Mouse (Mus musculus) 3T3-L1 (cell line): ENCODE measurements at regions not wholly inside any gene's neighbourhood (a gene's known extent, or its start where the extent isn't known, plus 50 kb on each side); places are given as distances from the start of the nearest gene placed in this dataset.
"Not testable (repeated sequence)": the region's sequence is repeated elsewhere in the genome, so short reads cannot be mapped to it uniquely, and the experiment has no call there.

Experiments used
- DNase-seq: peaks from one replicate; pipeline ENCODE4 v3.0.0-alpha.2; 2015; ENCODE audit warnings: low read depth, low spot score

DNA sequence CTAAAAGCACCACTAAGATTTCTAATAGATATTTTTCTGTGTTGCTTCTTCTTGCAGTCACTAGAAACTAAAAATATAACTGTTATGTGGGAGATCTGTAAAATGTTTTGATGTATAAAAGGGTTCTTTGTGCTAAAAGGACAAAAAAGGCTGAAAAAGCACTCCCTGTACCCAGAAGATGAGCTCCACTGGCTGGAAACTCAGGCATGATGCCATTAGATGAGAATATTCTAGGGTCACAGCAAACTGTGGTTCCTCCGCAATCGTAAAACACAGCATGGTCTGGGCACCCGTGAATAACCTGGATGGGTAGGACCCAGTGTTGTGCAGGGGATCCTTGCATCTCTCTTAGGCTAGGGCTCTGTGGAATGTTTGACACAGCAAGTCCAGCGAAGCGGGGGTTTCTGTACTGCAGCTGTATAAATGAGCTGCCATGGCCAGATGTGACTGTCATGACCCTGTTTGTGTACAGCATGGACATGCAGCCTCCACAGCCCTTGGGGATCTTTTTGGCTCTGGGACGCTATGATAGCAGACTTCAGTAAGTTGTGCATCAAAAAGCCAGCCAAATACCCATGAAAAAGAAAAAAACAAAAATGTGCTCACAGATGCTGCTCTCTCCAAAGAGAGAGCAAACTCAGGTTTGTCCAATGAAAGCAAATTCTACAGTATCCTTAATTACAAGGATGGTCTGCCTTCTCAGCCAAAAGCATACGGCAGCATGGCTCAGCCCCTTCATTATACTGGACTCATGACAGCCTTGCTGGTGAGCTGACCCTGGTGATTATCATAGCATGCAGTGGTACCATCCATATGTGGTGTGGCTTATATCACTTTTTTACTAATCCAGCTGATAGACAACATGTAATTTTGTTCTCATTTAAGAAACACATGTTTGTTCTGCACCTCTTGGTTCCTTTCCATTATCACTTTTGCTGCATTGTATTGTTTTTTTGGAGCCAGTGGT, 103.9 kb upstream of the Arhgap20 start:
- DNase-seq = no peak

DNA sequence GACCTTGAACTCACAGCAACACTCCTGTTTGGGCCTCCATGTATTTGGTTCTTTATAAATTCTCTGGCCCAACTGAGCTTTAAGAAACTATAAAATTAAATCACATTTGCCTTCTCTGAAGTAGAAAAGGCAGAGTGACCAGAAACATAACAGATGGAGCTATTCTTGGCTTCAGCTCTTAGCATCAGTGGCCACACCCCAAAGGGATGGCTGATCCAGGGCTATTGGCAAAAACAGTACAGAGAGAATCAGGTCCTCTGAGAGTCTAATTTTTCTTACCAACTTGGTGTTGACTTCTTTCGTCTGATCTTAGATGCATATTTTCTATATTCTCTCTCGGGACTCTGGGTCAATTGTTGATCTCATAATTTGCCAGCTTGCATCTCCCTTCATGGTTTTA, 103.2 kb upstream of the Arhgap20 start:
- no peak for DNase-seq

DNA sequence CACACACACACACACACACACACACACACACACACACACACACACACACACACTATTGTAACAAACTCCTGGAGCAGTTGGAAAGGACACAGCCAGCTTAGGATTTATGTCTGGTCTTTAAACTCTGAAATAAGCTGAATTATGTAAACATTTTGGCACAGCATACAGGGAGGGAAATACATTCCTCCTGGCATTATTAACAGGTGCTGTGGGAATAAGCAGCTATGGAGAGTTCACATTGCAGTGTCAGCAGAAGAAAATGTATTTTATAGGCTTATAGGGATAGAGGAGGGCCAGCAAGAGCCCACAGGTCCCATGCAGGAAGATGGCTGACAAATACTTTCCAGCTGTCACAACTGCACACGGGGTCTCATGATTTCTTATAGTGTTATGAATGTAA, 100.8 kb upstream of the Arhgap20 start:
- no peak for DNase-seq

DNA sequence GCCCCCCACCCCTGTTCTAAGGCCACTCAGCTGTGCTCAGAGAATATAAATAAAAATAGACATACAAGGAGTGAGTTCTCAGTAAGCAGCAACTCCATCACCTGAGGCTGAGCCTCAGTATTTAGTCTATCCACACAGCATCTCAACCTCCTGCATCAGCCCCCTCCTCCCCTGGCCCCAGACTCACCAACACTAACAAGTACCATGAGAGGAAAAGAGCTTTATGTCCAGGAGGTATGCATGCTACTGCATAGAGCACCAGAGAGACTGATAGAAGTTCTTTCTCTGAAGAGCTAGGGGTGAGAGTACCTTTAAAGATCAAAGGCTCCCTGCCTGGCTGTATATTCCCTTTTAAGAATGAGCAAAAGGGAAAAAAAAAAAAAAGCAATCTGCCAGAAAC, 100.3 kb upstream of the Arhgap20 start:
- no peak for DNase-seq

DNA sequence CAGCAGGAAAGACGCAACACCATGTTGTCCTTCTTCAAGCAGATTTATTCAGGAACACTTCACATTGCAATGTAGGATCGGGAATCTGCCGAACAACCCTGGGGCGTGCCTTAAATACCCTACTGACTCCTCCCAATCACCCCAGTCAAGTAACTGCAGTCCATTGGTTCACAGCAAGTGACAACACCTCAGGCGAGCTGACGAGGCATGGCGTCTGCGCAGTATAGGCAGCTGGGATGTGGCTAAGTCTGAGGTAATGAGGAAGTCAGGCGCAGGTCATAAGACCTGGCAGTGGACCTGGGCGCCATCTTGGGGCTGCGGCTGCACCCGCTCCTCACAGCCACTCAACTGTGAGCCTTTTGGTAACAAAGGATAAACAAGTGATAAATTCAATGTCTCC, 96.2 kb upstream of the Arhgap20 start:
- not testable (repeated sequence) for DNase-seq

DNA sequence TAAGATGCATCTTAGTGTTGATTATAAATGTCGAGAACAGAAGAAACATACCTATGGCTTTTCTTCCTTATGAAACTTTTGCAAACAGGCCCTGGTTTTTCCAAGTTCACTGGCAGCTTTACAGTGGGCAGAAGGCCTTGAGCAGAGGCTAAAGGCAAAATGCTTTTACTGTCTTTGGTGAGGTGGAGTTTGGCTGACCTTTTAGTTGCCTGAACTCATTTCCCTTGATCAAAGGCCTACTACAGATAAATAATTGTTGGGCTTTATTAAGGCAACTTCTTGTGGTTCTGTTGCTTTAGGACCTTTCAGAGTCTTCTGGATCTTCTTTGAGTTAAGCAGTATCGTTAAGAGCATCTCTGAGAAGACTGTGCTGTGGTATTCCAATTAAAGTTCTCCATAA, 94.6 kb upstream of the Arhgap20 start:
- no peak for DNase-seq

DNA sequence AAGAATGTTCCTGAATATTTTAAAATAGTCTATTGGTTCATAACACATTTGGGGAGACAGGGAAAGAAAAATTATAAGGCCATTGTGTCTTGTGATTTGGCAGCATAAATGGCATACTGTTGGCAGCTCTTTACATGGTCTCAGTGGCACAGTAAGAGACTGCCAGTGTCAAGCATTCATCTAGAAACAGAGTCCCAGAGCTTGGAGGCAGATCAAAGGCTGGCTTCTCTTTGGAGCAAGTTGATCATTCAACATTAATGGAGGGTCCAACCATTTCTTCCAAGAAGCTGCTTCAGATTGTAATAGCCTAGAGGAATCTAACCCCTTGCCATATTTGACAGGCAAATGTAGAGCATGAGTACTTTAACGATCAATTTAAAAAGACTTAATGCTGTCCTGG, 78.6 kb upstream of the Arhgap20 start:
- DNase-seq = no peak

DNA sequence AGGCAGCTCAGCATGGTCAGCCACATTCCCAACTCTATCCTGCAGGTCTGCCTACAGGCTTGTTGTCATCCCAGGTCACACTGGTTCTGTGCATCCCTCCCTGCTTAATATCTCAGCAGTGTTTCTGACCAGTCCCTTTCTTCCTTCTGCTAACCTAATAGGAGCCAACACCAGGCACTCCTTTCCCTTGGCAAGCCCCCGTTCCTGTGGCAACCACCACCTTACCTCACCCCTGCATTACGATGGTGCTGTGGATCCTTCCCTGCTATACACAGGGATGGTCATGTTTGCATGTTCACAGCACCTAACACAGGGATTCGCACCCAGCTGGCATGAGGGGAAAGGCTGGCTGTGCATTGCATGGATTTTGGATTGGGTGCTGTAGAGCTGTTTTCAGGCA, 50.8 kb upstream of the Arhgap20 start:
- no peak for DNase-seq
